Mouse (Mus musculus) heart, embryonic 16.5 days (tissue): ENCODE data around the gene Dok1. TPM values are rescaled to one million over a fixed set of nuclear protein-coding genes. Genes with fewer than 3 reads are reported as not detected.
A peak's percentile ranks its signal among the peaks of the same experiment; 100 is the strongest.

Experiments used
- ATAC-seq: fragments of 200-750 bp; cut with Nextera tagmentation; replicated peaks from 2 replicates; pipeline ENCODE4 v1.8.0; 2017; ENCODE audit warnings: moderate number of reproducible peaks; ENCODE audit not compliant: insufficient read depth, low FRiP score; ENCODE audit errors: extremely low read depth
- H3K27ac ChIP-seq: fragments of 300-500 bp; sonication (generic); 2 replicates; pipeline ENCODE4 v1.5.1; 2014; ENCODE audit warnings: mild to moderate bottlenecking, low read length, control low read depth, moderate library complexity
- H3K27me3 ChIP-seq: fragments of 300-500 bp; sonication (generic); 2 replicates; pipeline ENCODE4 v1.6.1; 2014; ENCODE audit warnings: low read length, mixed read lengths; ENCODE audit not compliant: control insufficient read depth, insufficient read depth
- H3K36me3 ChIP-seq: fragments of 300-500 bp; sonication (generic); 2 replicates; pipeline ENCODE4 v1.6.1; 2014; ENCODE audit not compliant: control insufficient read depth, insufficient read depth
- H3K4me1 ChIP-seq: fragments of 300-500 bp; sonication (generic); 2 replicates; pipeline ENCODE4 v1.6.1; 2014; ENCODE audit warnings: low read length, mixed read lengths; ENCODE audit not compliant: control insufficient read depth, insufficient read depth
- H3K4me2 ChIP-seq: fragments of 300-500 bp; sonication (generic); 2 replicates; pipeline ENCODE4 v1.6.1; 2014; ENCODE audit warnings: low read depth, mild to moderate bottlenecking, control low read depth, low read length
- H3K4me3 ChIP-seq: fragments of 300-500 bp; sonication (generic); 2 replicates; pipeline ENCODE4 v1.5.1; 2014; ENCODE audit warnings: mild to moderate bottlenecking, control low read depth, low read length
- H3K9ac ChIP-seq: fragments of 300-500 bp; sonication (generic); 2 replicates; pipeline ENCODE4 v1.6.1; 2014; ENCODE audit warnings: low read length, control low read depth
- H3K9me3 ChIP-seq: fragments of 300-500 bp; sonication (generic); replicated peaks from 2 replicates; pipeline ENCODE4 v1.6.1; 2016; ENCODE audit warnings: low read length; ENCODE audit not compliant: control insufficient read depth
- WGBS: fragments of 180-500 bp; shearing (Covaris S2); extraction: QIAGEN DNeasy Blood & Tissue Kit; methylation state at CpG from one replicate; pipeline ENCODE4 v1.1.7; 2014; 5-methylcytosine and 5-hydroxymethylcytosine counted together
- polyA plus RNA-seq: library from polyadenylated mRNA; unstranded; fragments of >200 nt; fragmentation: Nextera tagmentation; extraction: Ambion mirVana; gene quantifications from 2 replicates; pipeline ENCODE4 v1.2.1, GENCODE M21; 2015

Gene Dok1
- polyA plus RNA-seq, result 8.5 and 9.5 TPM in 2 replicates

GRCm38 (mm10) chr6:83033249-83034185 lies at the start of gene Dok1, which contains the start of gene Loxl3:
Gene Dok1, minus strand, starts transcription at chr6:83033471.
Gene Loxl3, plus strand, starts transcription at chr6:83034173.
- peaks cover 16% of the 10 kb centered on the region for H3K4me1 ChIP-seq
- H3K4me3 ChIP-seq, result peak within 1 kb of the TSS; percentile 73
- H3K27ac ChIP-seq, result peak within 1 kb of the TSS; percentile 82
- peaks cover 10% of the 10 kb centered on the region; the same call in 1 of the 2 replicates for H3K27me3 ChIP-seq
- peak; percentile 81 for ATAC-seq
- H3K9me3 ChIP-seq, result no peaks in the 10 kb centered on the region
- no peaks in the 10 kb centered on the region for H3K36me3 ChIP-seq
- under 1% methylated on average over 51 of the region's 51 CpGs for WGBS
- H3K9ac ChIP-seq, result peak within 1 kb of the TSS; percentile 67
- peak within 1 kb of the TSS; percentile 86 for H3K4me2 ChIP-seq

- no peak overlapping the region for H3K9ac ChIP-seq
- H3K27me3 ChIP-seq, result peaks cover 46% of the 10 kb centered on the region
- no peak overlapping the region for H3K4me3 ChIP-seq
- H3K4me2 ChIP-seq, result no peak overlapping the region
- H3K4me1 ChIP-seq, result peaks cover 9% of the 10 kb centered on the region
- no peaks in the 10 kb centered on the region for H3K9me3 ChIP-seq
- no peak overlapping the region for H3K27ac ChIP-seq
- no peak for ATAC-seq
- WGBS, result 94% methylated on average over 5 of the region's 5 CpGs
- peaks cover 4% of the 10 kb centered on the region; the same call in 1 of the 2 replicates for H3K36me3 ChIP-seq
These were observed 46.9 kb upstream of the Dok1 start for GRCm38 (mm10) chr6:83080210-83080609.

GRCm38 (mm10) chr6:83078324-83078858 lies 45.1 kb upstream of the Dok1 start:
- H3K4me1 ChIP-seq, result peaks cover 9% of the 10 kb centered on the region
- H3K4me3 ChIP-seq, result peak overlapping the region; percentile 79
- H3K9me3 ChIP-seq, result no peaks in the 10 kb centered on the region
- ATAC-seq, result peak; percentile 95
- peaks cover 4% of the 10 kb centered on the region; the same call in 1 of the 2 replicates for H3K36me3 ChIP-seq
- peak overlapping the region; percentile 84 for H3K27ac ChIP-seq
- H3K27me3 ChIP-seq, result peaks cover 46% of the 10 kb centered on the region
- peak overlapping the region; percentile 81 for H3K9ac ChIP-seq
- H3K4me2 ChIP-seq, result peak overlapping the region; percentile 91
- WGBS, result under 1% methylated on average over 46 of the region's 46 CpGs

- Histone ChIP-seq H3K27me3 (peaks cover 44% of the 10 kb centered on the region), H3K36me3 (peaks cover 4% of the 10 kb centered on the region; the same call in 1 of the 2 replicates), H3K4me2 (peak within 1 kb of the TSS; percentile 91), H3K4me1 (peaks cover 9% of the 10 kb centered on the region), H3K9me3 (no peaks in the 10 kb centered on the region), H3K27ac (peak within 1 kb of the TSS; percentile 84), H3K9ac (peak within 1 kb of the TSS; percentile 81), H3K4me3 (peak within 1 kb of the TSS; percentile 79)
- under 1% methylated on average over 54 of the region's 54 CpGs for WGBS
- peak; percentile 42 for ATAC-seq
These were observed 44.5 kb upstream of the Dok1 start, which contains the start of gene Pcgf1 for GRCm38 (mm10) chr6:83077630-83078323. Gene Pcgf1, plus strand, starts transcription at chr6:83077869.

GRCm38 (mm10) chr6:83074979-83075378 lies 41.7 kb upstream of the Dok1 start:
- Histone ChIP-seq H3K4me2 (no peak overlapping the region), H3K36me3 (no peaks in the 10 kb centered on the region), H3K9me3 (no peaks in the 10 kb centered on the region), H3K27me3 (peaks cover 66% of the 10 kb centered on the region), H3K4me3 (no peak overlapping the region), H3K27ac (no peak overlapping the region), H3K4me1 (peaks cover 15% of the 10 kb centered on the region), H3K9ac (no peak overlapping the region)
- no peak for ATAC-seq
- WGBS, result 11% methylated on average over 2 of the region's 2 CpGs

- no peaks in the 10 kb centered on the region for H3K9me3 ChIP-seq
- 0 out of 2 replicates have a peak overlapping the region, but pooled peaks have one; percentile 6 for H3K4me3 ChIP-seq
- no peaks in the 10 kb centered on the region for H3K36me3 ChIP-seq
- H3K4me2 ChIP-seq, result no peak overlapping the region
- H3K4me1 ChIP-seq, result peaks cover 12% of the 10 kb centered on the region; the same call in 1 of the 2 replicates
- 3% methylated on average over 24 of the region's 24 CpGs for WGBS
- H3K27me3 ChIP-seq, result peaks cover 93% of the 10 kb centered on the region
- no peak overlapping the region for H3K27ac ChIP-seq
- ATAC-seq, result no peak
- no peak overlapping the region for H3K9ac ChIP-seq
These were observed 37.9 kb upstream of the Dok1 start for GRCm38 (mm10) chr6:83071220-83071619.

- Histone ChIP-seq H3K9ac (no peak overlapping the region), H3K4me1 (peaks cover 12% of the 10 kb centered on the region; the same call in 1 of the 2 replicates), H3K4me3 (peak overlapping the region; percentile 34), H3K9me3 (no peaks in the 10 kb centered on the region), H3K36me3 (no peaks in the 10 kb centered on the region), H3K27ac (no peak overlapping the region), H3K27me3 (peaks cover 94% of the 10 kb centered on the region), H3K4me2 (peak overlapping the region; percentile 19; the same call in 1 of the 2 replicates)
- ATAC-seq, result no peak
- under 1% methylated on average over 57 of the region's 58 CpGs for WGBS
These were observed 37.3 kb upstream of the Dok1 start for GRCm38 (mm10) chr6:83070311-83071219.

- Histone ChIP-seq H3K4me1 (peaks cover 12% of the 10 kb centered on the region; the same call in 1 of the 2 replicates), H3K27me3 (peaks cover 95% of the 10 kb centered on the region), H3K4me2 (peak within 1 kb of the TSS; percentile 56; the same call in 1 of the 2 replicates), H3K4me3 (peak within 1 kb of the TSS; percentile 34), H3K36me3 (no peaks in the 10 kb centered on the region), H3K9me3 (no peaks in the 10 kb centered on the region), H3K27ac (no peak within 1 kb of the TSS), H3K9ac (no peak within 1 kb of the TSS)
- 2% methylated on average over 10 of the region's 10 CpGs for WGBS
- ATAC-seq, result no peak
These were observed 36.8 kb upstream of the Dok1 start, which contains the start of gene Tlx2 for GRCm38 (mm10) chr6:83070247-83070310. Gene Tlx2, minus strand, starts transcription at chr6:83070293.
